Mouse (Mus musculus): ENCODE results near the gene Nckap5l. TPM values are rescaled to one million over a fixed set of nuclear protein-coding genes. Genes with fewer than 3 reads are reported as not detected.

Gene Nckap5l
- total RNA-seq, 2 experiments from 2014 or later: 17.4 to 25.5 TPM

Other genes starting within 250 kb of the Nckap5l start
- 1 to 10 TPM in 1 of 2 experiments, under 1 TPM in 1; 0.57 to 1.3 TPM for gene Kcnh3, start 232.9 kb downstream of the Nckap5l start, total RNA-seq (2021)
- 10 to 100 TPM; 73.3 to 75.3 TPM for gene Mcrs1, start 205.8 kb downstream of the Nckap5l start, total RNA-seq (2021)
- 10 to 100 TPM; 30.5 to 38.7 TPM for gene Prpf40b, start 162.7 kb downstream of the Nckap5l start, total RNA-seq (2021)
- gene Fam186b, start 161.9 kb downstream of the Nckap5l start, total RNA-seq (2021): under 1 TPM; 0.14 to 0.15 TPM
- gene Fmnl3, start 87.3 kb downstream of the Nckap5l start, total RNA-seq (2021): 10 to 100 TPM; 40.3 to 43.0 TPM
- 100 to 1,000 TPM; 225 to 229 TPM for gene Tmbim6, start 64.9 kb downstream of the Nckap5l start, total RNA-seq (2021)
- 1 to 10 TPM; 3.9 to 7.3 TPM for gene Bcdin3d, start 17.0 kb upstream of the Nckap5l start, total RNA-seq (2021)
- under 1 TPM; 0.10 to 0.32 TPM for gene Faim2, start 70.4 kb upstream of the Nckap5l start, total RNA-seq (2021)
- gene Aqp2, start 121.3 kb upstream of the Nckap5l start, total RNA-seq (2021): not detected
- under 1 TPM; 0.38 to 0.74 TPM for gene Aqp5, start 133.0 kb upstream of the Nckap5l start, total RNA-seq (2021)
- gene Aqp6, start 143.7 kb upstream of the Nckap5l start, total RNA-seq (2021): not detected
- gene Racgap1, start 193.9 kb upstream of the Nckap5l start, total RNA-seq (2021): 10 to 100 TPM; 28.7 to 29.6 TPM
- gene Asic1, start 212.6 kb upstream of the Nckap5l start, total RNA-seq (2021): under 1 TPM; 0.69 to 0.72 TPM
- 10 to 100 TPM; 39.2 to 40.2 TPM for gene Smarcd1, start 244.4 kb upstream of the Nckap5l start, total RNA-seq (2021)
- gene Gm17349, start 247.7 kb upstream of the Nckap5l start, total RNA-seq (2021): 1 to 10 TPM; 4.7 to 5.5 TPM